Mouse (Mus musculus) heart, postnatal 25 days (tissue): ENCODE measurements around the gene Rbfox1. TPM values are rescaled to one million over a fixed set of nuclear protein-coding genes. Genes with fewer than 3 reads are reported as not detected.

Experiments
- DNase-seq: peaks from one replicate; pipeline ENCODE4 v3.0.0; 2022; ENCODE audit warnings: low spot score
- intact Hi-C: fragments of 180-260 bp; cut with DNase I; formaldehyde crosslinking; loops from one replicate; pipeline ENCODE4 v1.15.1; 2025
- total RNA-seq, 2 experiments: library from RNA; stranded (reverse); gene quantifications; 2 replicates each; pipeline ENCODE4 v1.2.3; 2021

Rbfox1 gene
- total RNA-seq, 2 experiments from 2014 or later, result 47.7 to 48.6 TPM

- no peak for DNase-seq
Measured at GRCm38 (mm10) chr16:6844659-6845058, 959.5 kb downstream of the Rbfox1 start.

GRCm38 (mm10) chr16:6851393-6851792 is 966.2 kb downstream of the Rbfox1 start:
- no peak for DNase-seq
- intact Hi-C loops, result no loop called here

More at GRCm38 (mm10) chr16:6844659-6845058, 959.5 kb downstream of the Rbfox1 start:
- intact Hi-C loops, result loop anchor here (10.0 kb wide), 1 partner anchor 200 kb away; no protein-coding TSS in a partner anchor

GRCm38 (mm10) chr16:6853796-6854195 is 968.6 kb downstream of the Rbfox1 start:
- DNase-seq, result no peak
- intact Hi-C loops, result no loop called here

GRCm38 (mm10) chr16:6861656-6862055 is 976.5 kb downstream of the Rbfox1 start:
- intact Hi-C loops, result no loop called here
- DNase-seq, result no peak

GRCm38 (mm10) chr16:6882683-6883430 is 997.7 kb downstream of the Rbfox1 start:
- intact Hi-C loops, result no loop called here
- no peak for DNase-seq

- DNase-seq, result no peak
- intact Hi-C loops, result no loop called here
Measured at GRCm38 (mm10) chr16:6883798-6884197, 998.6 kb downstream of the Rbfox1 start.

GRCm38 (mm10) chr16:6885617-6886016 is 1000.5 kb downstream of the Rbfox1 start:
- no peak for DNase-seq
- intact Hi-C loops, result no loop called here

GRCm38 (mm10) chr16:6889221-6889620 is 1004.1 kb downstream of the Rbfox1 start:
- no peak for DNase-seq
- intact Hi-C loops, result no loop called here

- DNase-seq, result no peak
- intact Hi-C loops, result no loop called here
Measured at GRCm38 (mm10) chr16:6897734-6898133, 1012.6 kb downstream of the Rbfox1 start.

- intact Hi-C loops, result no loop called here
- DNase-seq, result no peak
Measured at GRCm38 (mm10) chr16:6900006-6900405, 1014.9 kb downstream of the Rbfox1 start.

GRCm38 (mm10) chr16:6904984-6905383 is 1019.8 kb downstream of the Rbfox1 start:
- no peak for DNase-seq

GRCm38 (mm10) chr16:6906001-6906400 is 1020.8 kb downstream of the Rbfox1 start:
- intact Hi-C loops, result no loop called here
- no peak for DNase-seq

More at GRCm38 (mm10) chr16:6904984-6905383, 1019.8 kb downstream of the Rbfox1 start:
- intact Hi-C loops, result no loop called here

GRCm38 (mm10) chr16:6907550-6907949 is 1022.4 kb downstream of the Rbfox1 start:
- intact Hi-C loops, result no loop called here
- DNase-seq, result no peak

GRCm38 (mm10) chr16:6914531-6914930 is 1029.4 kb downstream of the Rbfox1 start:
- intact Hi-C loops, result no loop called here
- no peak for DNase-seq

- no peak for DNase-seq
- intact Hi-C loops, result no loop called here
Measured at GRCm38 (mm10) chr16:6918641-6919040, 1033.5 kb downstream of the Rbfox1 start.

GRCm38 (mm10) chr16:6919681-6920080 is 1034.5 kb downstream of the Rbfox1 start:
- intact Hi-C loops, result no loop called here
- no peak for DNase-seq

- intact Hi-C loops, result no loop called here
- DNase-seq, result no peak
Measured at GRCm38 (mm10) chr16:6927661-6928060, 1042.5 kb downstream of the Rbfox1 start.

- intact Hi-C loops, result no loop called here
- no peak for DNase-seq
Measured at GRCm38 (mm10) chr16:6930795-6931194, 1045.6 kb downstream of the Rbfox1 start.

- intact Hi-C loops, result no loop called here
- DNase-seq, result no peak
Measured at GRCm38 (mm10) chr16:6946151-6946550, 1061.0 kb downstream of the Rbfox1 start.

GRCm38 (mm10) chr16:6949666-6950065 is 1064.5 kb downstream of the Rbfox1 start:
- intact Hi-C loops, result no loop called here
- no peak for DNase-seq

- DNase-seq, result no peak
- intact Hi-C loops, result no loop called here
Measured at GRCm38 (mm10) chr16:6955102-6955675, 1070.0 kb downstream of the Rbfox1 start.
